Mouse (Mus musculus) left cerebral cortex, adult 9 months (tissue): ENCODE data around the gene Golga1.

Experiments used
- DNase-seq, 2 experiments: peaks; one replicate each; pipeline ENCODE4 v3.0.0; 2022; ENCODE audit warnings: low spot score in 2 of 2

The Golga1 gene

GRCm38 (mm10) chr2:38975181-38975580 is 90.2 kb downstream of the Golga1 start:
- no peak for DNase-seq

DNA sequence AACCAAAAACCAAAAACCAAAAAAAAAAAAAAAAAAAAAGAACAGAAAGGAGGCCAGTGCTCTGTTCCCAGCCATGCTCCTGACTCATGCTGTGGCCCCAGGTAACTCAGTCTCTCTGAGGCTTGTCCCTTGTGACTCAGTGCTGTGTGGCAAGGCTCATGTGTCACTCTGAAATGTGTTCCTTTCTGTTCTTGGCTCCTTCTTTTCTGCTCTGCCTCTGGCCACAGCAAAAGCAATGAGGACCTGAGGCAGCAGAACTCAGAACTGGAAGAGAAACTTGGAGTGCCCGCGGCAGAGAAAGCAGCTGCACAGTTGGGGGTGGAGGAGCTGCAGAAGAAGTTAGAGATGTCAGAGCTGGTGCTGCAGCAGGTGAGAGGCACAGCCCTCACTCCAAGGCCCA is 91.2 kb downstream of the Golga1 start:
- DNase-seq = no peak

DNA sequence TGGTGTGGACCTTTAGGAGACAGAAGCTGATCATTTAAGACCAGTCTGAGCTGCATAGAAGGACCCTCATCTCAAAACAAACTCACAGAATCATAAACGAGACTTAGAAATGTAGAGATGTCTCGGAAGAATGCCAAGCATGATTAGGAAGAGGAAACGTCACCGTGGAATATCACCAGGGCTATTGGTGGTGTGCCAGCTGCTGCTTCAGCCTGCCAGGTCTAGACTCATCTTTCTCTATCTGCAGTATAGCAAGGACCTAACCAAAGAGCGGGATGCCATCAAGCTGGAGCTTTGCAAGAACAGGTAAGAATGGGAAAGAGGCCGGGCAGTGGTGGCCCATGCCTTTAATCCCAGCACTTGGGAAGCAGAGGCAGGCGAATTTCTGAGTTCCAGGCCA is 91.6 kb downstream of the Golga1 start:
- no peak for DNase-seq

DNA sequence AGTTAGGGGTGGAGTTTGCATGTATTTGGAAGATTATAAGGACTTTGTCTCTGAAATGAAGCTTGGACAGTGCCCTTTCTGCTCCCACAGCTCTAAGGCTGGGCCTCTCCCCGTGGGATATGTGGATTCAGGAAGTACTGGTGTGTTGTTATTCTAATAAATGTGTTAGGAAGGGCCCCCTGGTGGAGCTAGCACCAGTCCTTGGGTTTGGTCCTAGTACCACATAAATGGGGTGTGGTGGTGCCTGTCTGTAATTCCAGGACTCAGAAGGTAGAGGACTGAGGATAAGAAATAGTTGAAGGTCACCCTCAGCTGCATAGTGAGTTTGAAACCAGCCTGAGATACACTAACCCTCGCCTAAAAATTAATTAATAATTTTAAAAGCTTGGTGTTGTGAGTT is 92.1 kb downstream of the Golga1 start:
- DNase-seq = no peak

DNA sequence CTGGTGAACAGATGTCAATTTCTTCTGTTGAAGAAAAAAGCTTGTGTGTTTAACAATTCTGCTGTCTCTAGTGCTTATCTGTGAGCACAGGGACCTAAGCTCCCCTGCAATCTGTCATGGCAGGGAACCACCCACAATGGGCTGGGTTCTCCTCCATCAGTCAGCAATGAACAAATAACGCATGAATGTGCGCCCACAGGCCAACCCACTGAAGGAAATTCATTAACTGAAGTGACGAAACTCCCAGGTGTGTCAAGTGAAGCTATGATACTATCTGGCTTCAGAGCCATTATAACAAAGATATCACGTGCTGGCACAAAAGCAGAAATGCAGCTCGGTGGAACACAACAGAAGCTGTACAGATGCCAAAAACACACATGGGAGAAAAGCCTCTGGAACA is 95.3 kb downstream of the Golga1 start:
- no peak for DNase-seq

GRCm38 (mm10) chr2:38969650-38970049 is 95.7 kb downstream of the Golga1 start:
- DNase-seq = no peak
